Mouse (Mus musculus): ENCODE measurements at regions not wholly inside any gene's neighbourhood (a gene's known extent, or its start where the extent isn't known, plus 50 kb on each side); places are given as distances from the start of the nearest gene placed in this dataset.

DNA sequence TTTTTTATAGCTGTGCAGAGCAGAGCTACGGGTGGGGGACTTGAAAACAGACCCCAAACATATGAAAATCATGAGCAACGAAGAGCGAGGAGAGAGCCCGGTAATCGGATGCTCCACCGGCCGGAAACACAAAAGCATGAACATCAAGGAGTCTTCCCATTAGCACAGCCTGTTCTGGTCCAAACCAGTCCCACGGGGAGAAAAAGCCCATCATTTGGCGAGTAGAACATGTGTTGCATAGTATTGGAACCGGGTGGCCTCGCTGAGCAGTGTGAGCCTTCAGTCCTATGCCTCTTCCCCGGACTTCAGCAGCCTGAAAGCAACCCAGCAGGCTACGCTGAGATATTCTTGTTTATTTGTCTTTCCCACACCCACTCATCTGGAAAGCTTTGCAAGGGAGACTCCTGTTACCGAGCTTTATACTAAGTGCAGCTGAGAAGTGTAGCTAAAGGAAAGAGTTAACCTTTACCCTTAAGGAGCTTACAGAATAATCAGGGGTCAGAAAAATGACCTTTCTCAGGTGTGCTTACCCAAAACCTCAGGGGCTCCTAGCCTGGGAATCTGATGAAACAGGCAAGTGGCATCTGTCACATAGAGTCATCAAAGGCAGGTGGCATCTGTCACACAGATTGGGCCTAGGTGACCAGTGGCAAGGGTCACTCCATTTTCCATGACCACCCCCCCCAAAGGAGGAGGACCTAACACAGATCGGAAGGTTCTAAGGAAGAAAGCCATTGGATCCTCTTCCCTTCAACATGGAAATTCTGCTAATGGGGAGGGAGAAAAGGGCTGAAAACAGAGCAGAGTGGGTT lies 209.8 kb downstream of the Hs3st3b1 start:
- H3K36me3 ChIP-seq (ENCODE audit: insufficient read depth, low read length), result no peaks in the 10 kb centered on the region
- ATAC-seq (ENCODE audit: low FRiP score) (no peak), DNase-seq (ENCODE audit: low spot score) (no peak)
- WGBS, result 51% methylated on average over 15 of the region's 15 CpGs
- H3K27ac ChIP-seq (ENCODE audit: low read depth, low read length), result no peak overlapping the region
- H3K9me3 ChIP-seq (ENCODE audit: low read length), result no peaks in the 10 kb centered on the region
- no peak overlapping the region for H3K9ac ChIP-seq (replicated peaks; ENCODE audit: low read length, poor library complexity, severe bottlenecking)
- TF ChIP-seq CTCF (IDR thresholded peaks at IDR 0.05), result no peak
- no peaks in the 10 kb centered on the region for H3K4me1 ChIP-seq (ENCODE audit: insufficient read depth, low read length)
- no peaks in the 10 kb centered on the region for H3K27me3 ChIP-seq (ENCODE audit: insufficient read depth, low read length)
- H3K4me3 ChIP-seq (ENCODE audit: low read depth, low read length), result no peak overlapping the region
- H3K4me2 ChIP-seq (ENCODE audit: low read depth, low read length, poor library complexity, severe bottlenecking), result no peak overlapping the region

DNA sequence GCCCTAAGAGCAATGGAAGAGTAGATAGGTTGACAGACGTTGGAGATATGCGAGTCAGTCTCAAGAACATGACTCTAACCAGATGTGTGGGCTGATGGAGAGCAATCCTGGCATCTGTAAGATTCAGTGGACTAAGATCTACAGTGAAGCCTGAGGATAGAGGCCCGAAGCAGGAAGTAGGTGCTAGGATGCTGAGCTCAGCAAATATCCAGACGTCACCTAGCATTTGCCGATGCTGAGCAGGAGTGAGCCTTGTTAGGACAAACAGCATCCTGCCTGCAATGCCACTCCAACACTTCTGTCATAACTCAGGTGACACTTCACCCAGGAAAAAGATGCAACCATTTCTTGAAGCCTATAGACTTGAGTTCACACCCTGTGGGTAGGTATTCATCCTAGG lies 199.8 kb downstream of the Hs3st3b1 start:
- no peaks in the 10 kb centered on the region for H3K36me3 ChIP-seq (ENCODE audit: insufficient read depth, low read length)
- no peak for ATAC-seq (ENCODE audit: low FRiP score)
- no peak overlapping the region for H3K27ac ChIP-seq (ENCODE audit: low read depth, low read length)
- no peak overlapping the region for H3K4me3 ChIP-seq (ENCODE audit: low read depth, low read length)
- 95% methylated on average over 5 of the region's 5 CpGs for WGBS
- DNase-seq (ENCODE audit: low spot score), result no peak
- no peak overlapping the region for H3K4me2 ChIP-seq (ENCODE audit: low read depth, low read length, poor library complexity, severe bottlenecking)
- H3K27me3 ChIP-seq (ENCODE audit: insufficient read depth, low read length), result no peaks in the 10 kb centered on the region
- no peak for TF ChIP-seq CTCF (IDR thresholded peaks at IDR 0.05)
- H3K4me1 ChIP-seq (ENCODE audit: insufficient read depth, low read length), result no peaks in the 10 kb centered on the region
- no peak overlapping the region for H3K9ac ChIP-seq (replicated peaks; ENCODE audit: low read length, poor library complexity, severe bottlenecking)
- no peaks in the 10 kb centered on the region for H3K9me3 ChIP-seq (ENCODE audit: low read length)

DNA sequence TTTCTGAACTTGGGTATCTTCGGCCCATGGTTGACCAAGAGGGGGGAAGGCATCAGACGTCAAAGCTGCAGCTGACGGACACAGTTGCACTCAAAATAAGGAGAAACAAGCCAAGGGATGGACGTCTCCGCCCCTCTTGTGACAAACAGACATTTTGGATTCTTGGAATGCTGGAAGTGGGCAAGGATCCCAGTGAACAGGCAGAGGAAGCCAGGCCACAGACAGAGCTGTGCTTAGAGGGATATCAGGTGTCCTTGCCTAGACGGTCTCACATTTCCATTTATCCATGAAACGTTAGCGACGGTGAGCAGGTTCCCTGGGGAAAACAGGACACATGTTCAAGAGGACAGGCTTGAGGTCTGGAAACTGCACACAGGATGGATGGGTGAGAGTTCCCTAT lies 191.2 kb downstream of the Hs3st3b1 start:
- Histone ChIP-seq H3K27me3 (ENCODE audit: insufficient read depth, low read length) (no peaks in the 10 kb centered on the region), H3K9me3 (ENCODE audit: low read length) (no peaks in the 10 kb centered on the region), H3K9ac (replicated peaks; ENCODE audit: low read length, poor library complexity, severe bottlenecking) (no peak overlapping the region), H3K4me3 (ENCODE audit: low read depth, low read length) (no peak overlapping the region), H3K4me1 (ENCODE audit: insufficient read depth, low read length) (no peaks in the 10 kb centered on the region; the same call in 1 of the 2 replicates), H3K27ac (ENCODE audit: low read depth, low read length) (no peak overlapping the region), H3K4me2 (ENCODE audit: low read depth, low read length, poor library complexity, severe bottlenecking) (no peak overlapping the region), H3K36me3 (ENCODE audit: insufficient read depth, low read length) (no peaks in the 10 kb centered on the region)
- DNase-seq (ENCODE audit: low spot score) (no peak), ATAC-seq (ENCODE audit: low FRiP score) (no peak)
- TF ChIP-seq CTCF (IDR thresholded peaks at IDR 0.05), result no peak
- WGBS, result 68% methylated on average over 9 of the region's 9 CpGs

DNA sequence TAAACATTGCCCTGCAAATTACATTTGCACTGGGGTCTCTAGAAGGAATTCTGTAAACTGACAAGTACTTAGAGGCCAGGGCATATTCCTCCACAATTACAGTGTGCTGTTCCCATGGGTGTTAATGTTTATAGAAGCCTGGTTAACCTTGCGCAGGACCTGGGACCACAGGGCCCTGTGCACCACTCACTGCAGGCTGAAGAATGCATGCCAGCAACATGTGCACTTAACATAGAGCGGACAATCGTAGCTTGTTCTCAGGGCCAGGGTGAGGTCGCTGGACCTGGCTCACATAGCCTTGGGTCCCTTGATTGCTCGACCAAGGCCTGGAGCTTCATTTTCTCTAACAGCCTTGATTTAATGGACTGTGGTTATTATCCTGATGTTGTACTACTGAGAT lies 168.8 kb downstream of the Hs3st3b1 start:
- 70% methylated on average over 5 of the region's 5 CpGs for WGBS
- ATAC-seq (ENCODE audit: low FRiP score), result no peak
- Histone ChIP-seq H3K27me3 (ENCODE audit: insufficient read depth, low read length) (no peaks in the 10 kb centered on the region), H3K4me3 (ENCODE audit: low read depth, low read length) (no peak overlapping the region), H3K36me3 (ENCODE audit: insufficient read depth, low read length) (no peaks in the 10 kb centered on the region), H3K9me3 (ENCODE audit: low read length) (no peaks in the 10 kb centered on the region), H3K27ac (ENCODE audit: low read depth, low read length) (no peak overlapping the region), H3K4me2 (ENCODE audit: low read depth, low read length, poor library complexity, severe bottlenecking) (no peak overlapping the region), H3K4me1 (ENCODE audit: insufficient read depth, low read length) (no peaks in the 10 kb centered on the region), H3K9ac (replicated peaks; ENCODE audit: low read length, poor library complexity, severe bottlenecking) (no peak overlapping the region)
- no peak for TF ChIP-seq CTCF (IDR thresholded peaks at IDR 0.05)
- no peak for DNase-seq (ENCODE audit: low spot score)

DNA sequence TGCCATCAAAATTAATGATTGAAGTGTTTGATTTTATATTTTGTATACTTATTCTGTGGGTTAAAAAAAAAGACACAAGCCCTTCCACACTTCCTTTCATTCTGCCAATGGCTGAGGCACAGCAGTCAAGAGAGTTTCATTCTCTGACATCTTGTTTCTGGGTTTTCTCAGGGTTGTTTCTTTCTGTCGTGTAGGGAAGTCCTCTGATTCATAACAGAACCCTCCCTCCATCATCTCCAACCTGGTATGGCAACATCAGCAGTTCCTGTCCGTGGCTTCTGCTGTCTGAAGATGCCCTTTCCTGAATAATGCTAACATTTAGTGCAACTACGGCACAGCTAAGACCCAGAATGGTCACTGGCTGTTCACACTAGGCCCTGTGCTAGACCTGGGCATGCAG lies 167.3 kb downstream of the Hs3st3b1 start:
- Histone ChIP-seq H3K27me3 (ENCODE audit: insufficient read depth, low read length) (no peaks in the 10 kb centered on the region), H3K4me3 (ENCODE audit: low read depth, low read length) (no peak overlapping the region), H3K9ac (replicated peaks; ENCODE audit: low read length, poor library complexity, severe bottlenecking) (no peak overlapping the region), H3K4me1 (ENCODE audit: insufficient read depth, low read length) (no peaks in the 10 kb centered on the region), H3K36me3 (ENCODE audit: insufficient read depth, low read length) (no peaks in the 10 kb centered on the region), H3K27ac (ENCODE audit: low read depth, low read length) (no peak overlapping the region), H3K9me3 (ENCODE audit: low read length) (no peaks in the 10 kb centered on the region), H3K4me2 (ENCODE audit: low read depth, low read length, poor library complexity, severe bottlenecking) (no peak overlapping the region)
- DNase-seq (ENCODE audit: low spot score) (no peak), ATAC-seq (ENCODE audit: low FRiP score) (no peak)
- TF ChIP-seq CTCF (IDR thresholded peaks at IDR 0.05), result no peak
- WGBS, result 80% methylated on average over 3 of the region's 3 CpGs

DNA sequence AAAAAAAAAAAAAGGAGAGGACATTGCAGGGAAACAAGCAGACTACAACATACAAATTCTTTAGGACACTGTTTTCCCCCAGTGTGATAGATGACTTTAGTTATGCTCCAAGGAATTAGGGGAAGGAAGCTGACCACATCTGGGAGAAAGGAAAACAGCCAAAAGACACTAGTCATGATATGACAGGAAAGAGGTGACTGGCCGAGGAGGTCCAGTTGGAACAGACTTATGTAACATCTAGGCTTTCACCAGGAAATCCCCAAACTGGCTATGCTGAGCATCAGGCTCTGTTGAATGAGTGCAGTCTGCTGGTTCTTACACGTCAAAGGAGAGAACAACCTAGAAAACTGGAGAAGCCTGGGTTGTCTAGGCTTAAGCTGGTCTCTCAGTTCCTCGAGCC lies 163.8 kb downstream of the Hs3st3b1 start:
- WGBS, result 92% methylated on average over 3 of the region's 3 CpGs
- no peaks in the 10 kb centered on the region for H3K4me1 ChIP-seq (ENCODE audit: insufficient read depth, low read length)
- no peak overlapping the region for H3K27ac ChIP-seq (ENCODE audit: low read depth, low read length)
- no peaks in the 10 kb centered on the region for H3K36me3 ChIP-seq (ENCODE audit: insufficient read depth, low read length)
- H3K4me2 ChIP-seq (ENCODE audit: low read depth, low read length, poor library complexity, severe bottlenecking), result no peak overlapping the region
- TF ChIP-seq CTCF (IDR thresholded peaks at IDR 0.05), result no peak
- H3K4me3 ChIP-seq (ENCODE audit: low read depth, low read length), result no peak overlapping the region
- ATAC-seq (ENCODE audit: low FRiP score) (no peak), DNase-seq (ENCODE audit: low spot score) (no peak)
- H3K27me3 ChIP-seq (ENCODE audit: insufficient read depth, low read length), result no peaks in the 10 kb centered on the region
- no peak overlapping the region for H3K9ac ChIP-seq (replicated peaks; ENCODE audit: low read length, poor library complexity, severe bottlenecking)
- no peaks in the 10 kb centered on the region for H3K9me3 ChIP-seq (ENCODE audit: low read length)
